Mouse (Mus musculus) lung, embryonic 16.5 days (tissue): ENCODE measurements around the gene Rnf216. TPM values are rescaled to one million over a fixed set of nuclear protein-coding genes. Genes with fewer than 3 reads are reported as not detected.

Experiments used
- ATAC-seq: fragments of 200-750 bp; cut with Nextera tagmentation; 2 replicates; pipeline ENCODE4 v1.8.0; 2017; ENCODE audit warnings: low read depth, mild to moderate bottlenecking, moderate library complexity
- H3K27ac ChIP-seq: fragments of 300-500 bp; sonication (generic); 2 replicates; pipeline ENCODE4 v1.5.1; 2014; ENCODE audit warnings: mild to moderate bottlenecking, control low read depth, low read length
- H3K27me3 ChIP-seq: fragments of 300-500 bp; sonication (generic); 2 replicates; pipeline ENCODE4 v1.6.1; 2014; ENCODE audit warnings: low read depth, low read length, mixed read lengths; ENCODE audit not compliant: control insufficient read depth, insufficient read depth
- H3K36me3 ChIP-seq: fragments of 300-500 bp; sonication (generic); 2 replicates; pipeline ENCODE4 v1.6.1; 2014; ENCODE audit warnings: low read length; ENCODE audit not compliant: control insufficient read depth, insufficient read depth
- H3K4me1 ChIP-seq: fragments of 300-500 bp; sonication (generic); replicated peaks from 2 replicates; pipeline ENCODE4 v1.6.1; 2014; ENCODE audit warnings: low read length, mixed read lengths; ENCODE audit not compliant: control insufficient read depth, insufficient read depth
- H3K4me2 ChIP-seq: fragments of 300-500 bp; sonication (generic); 2 replicates; pipeline ENCODE4 v1.6.1; 2014; ENCODE audit warnings: low read depth, low read length, control low read depth
- H3K4me3 ChIP-seq: fragments of 300-500 bp; sonication (generic); 2 replicates; pipeline ENCODE4 v1.5.1; 2014; ENCODE audit warnings: mild to moderate bottlenecking, low read length, control low read depth
- H3K9ac ChIP-seq: fragments of 300-500 bp; sonication (generic); 2 replicates; pipeline ENCODE4 v1.6.1; 2014; ENCODE audit warnings: low read length, control low read depth
- H3K9me3 ChIP-seq: fragments of 300-500 bp; sonication (generic); 2 replicates; pipeline ENCODE4 v1.6.1; 2016; ENCODE audit warnings: low read length; ENCODE audit not compliant: control insufficient read depth
- WGBS: fragments of 180-500 bp; shearing (Covaris S2); extraction: QIAGEN DNeasy Blood & Tissue Kit; methylation state at CpG from one replicate; pipeline ENCODE4 v1.1.7; 2014; 5-methylcytosine and 5-hydroxymethylcytosine counted together
- polyA plus RNA-seq: library from polyadenylated mRNA; unstranded; fragments of >200 nt; fragmentation: Nextera tagmentation; extraction: Ambion mirVana; gene quantifications from 2 replicates; pipeline ENCODE4 v1.2.1, GENCODE M21; 2015

The Rnf216 gene
- polyA plus RNA-seq, 1 experiment from 2014 or later, result 35.9 TPM

DNA sequence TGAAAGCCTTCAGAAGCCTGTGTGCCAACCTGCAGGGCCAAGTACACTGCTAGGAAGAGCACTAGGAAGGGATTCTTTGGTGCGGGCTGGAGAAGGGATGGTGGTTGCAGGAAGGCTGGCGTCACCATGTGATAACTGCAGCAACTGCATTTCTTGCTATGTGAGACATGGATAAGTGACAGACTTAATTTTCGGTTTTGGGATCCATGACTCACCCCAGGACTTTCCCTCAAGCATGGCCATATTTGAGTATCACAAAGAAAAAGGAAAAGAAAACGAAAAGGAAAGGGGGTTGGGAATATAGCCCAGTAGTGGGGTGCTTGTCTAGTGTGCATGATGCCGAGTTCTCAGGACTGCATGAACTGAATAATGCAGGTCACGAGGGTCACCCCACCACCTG lies 60.9 kb downstream of the Rnf216 start:
- ATAC-seq, result no peak

GRCm38 (mm10) chr5:143050273-143050672 lies 62.5 kb downstream of the Rnf216 start:
- ATAC-seq, result no peak
- no peaks in the 10 kb centered on the region for H3K9me3 ChIP-seq
- no peak overlapping the region for H3K4me3 ChIP-seq
- H3K36me3 ChIP-seq, result peaks cover 2% of the 10 kb centered on the region; the same call in 1 of the 2 replicates
- H3K4me1 ChIP-seq, result peaks cover 23% of the 10 kb centered on the region
- no peaks in the 10 kb centered on the region for H3K27me3 ChIP-seq
- WGBS, result 65% methylated on average over 5 of the region's 5 CpGs
- H3K9ac ChIP-seq, result 0 out of 2 replicates have a peak overlapping the region, but pooled peaks have one; percentile 8
- no peak overlapping the region for H3K4me2 ChIP-seq
- H3K27ac ChIP-seq, result peak overlapping the region; percentile 58

More for the DNA sequence above, 60.9 kb downstream of the Rnf216 start:
- Histone ChIP-seq H3K36me3 (peaks cover 2% of the 10 kb centered on the region; the same call in 1 of the 2 replicates), H3K27me3 (no peaks in the 10 kb centered on the region), H3K27ac (no peak overlapping the region), H3K9me3 (no peaks in the 10 kb centered on the region), H3K9ac (no peak overlapping the region), H3K4me3 (no peak overlapping the region), H3K4me2 (no peak overlapping the region), H3K4me1 (peaks cover 28% of the 10 kb centered on the region)
- WGBS, result 83% methylated on average over 6 of the region's 6 CpGs

DNA sequence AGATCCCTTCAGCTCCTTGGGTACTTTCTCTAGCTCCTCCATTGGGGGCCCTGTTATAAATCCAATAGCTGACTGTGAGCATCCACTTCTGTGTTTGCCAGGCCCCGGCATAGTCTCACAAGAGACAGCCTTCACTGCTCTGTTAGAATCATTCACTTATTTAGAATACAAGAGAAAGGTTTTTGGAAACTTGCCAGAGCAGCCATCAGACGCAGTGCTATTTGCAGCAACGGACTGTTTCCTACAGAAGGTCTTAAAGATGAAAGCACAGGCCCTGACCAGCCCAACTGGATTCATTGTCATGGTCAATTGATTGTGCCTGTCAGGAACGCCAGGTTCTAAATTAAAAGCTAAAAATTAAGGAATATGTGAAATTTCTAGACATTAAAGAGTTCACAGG lies 63.0 kb downstream of the Rnf216 start:
- ATAC-seq, result no peak; the same call in 1 of the 2 replicates
- WGBS, result 31% methylated on average over 4 of the region's 4 CpGs
- no peak overlapping the region for H3K4me3 ChIP-seq
- peaks cover 23% of the 10 kb centered on the region for H3K4me1 ChIP-seq
- no peak overlapping the region for H3K4me2 ChIP-seq
- peaks cover 2% of the 10 kb centered on the region; the same call in 1 of the 2 replicates for H3K36me3 ChIP-seq
- H3K27me3 ChIP-seq, result no peaks in the 10 kb centered on the region
- peak overlapping the region; percentile 58 for H3K27ac ChIP-seq
- no peaks in the 10 kb centered on the region for H3K9me3 ChIP-seq
- H3K9ac ChIP-seq, result no peak overlapping the region

- H3K4me1 ChIP-seq, result peaks cover 23% of the 10 kb centered on the region
- no peaks in the 10 kb centered on the region for H3K27me3 ChIP-seq
- ATAC-seq, result no peak
- H3K27ac ChIP-seq, result peak overlapping the region; percentile 91
- 0 out of 2 replicates have a peak overlapping the region, but pooled peaks have one; percentile 1 for H3K9ac ChIP-seq
- peaks cover 2% of the 10 kb centered on the region; the same call in 1 of the 2 replicates for H3K36me3 ChIP-seq
- H3K4me2 ChIP-seq, result no peak overlapping the region
- H3K9me3 ChIP-seq, result no peaks in the 10 kb centered on the region
- WGBS, result 67% methylated on average over 1 of the region's 1 CpGs
- H3K4me3 ChIP-seq, result no peak overlapping the region
Measured at GRCm38 (mm10) chr5:143049013-143049385, 63.8 kb downstream of the Rnf216 start.

DNA sequence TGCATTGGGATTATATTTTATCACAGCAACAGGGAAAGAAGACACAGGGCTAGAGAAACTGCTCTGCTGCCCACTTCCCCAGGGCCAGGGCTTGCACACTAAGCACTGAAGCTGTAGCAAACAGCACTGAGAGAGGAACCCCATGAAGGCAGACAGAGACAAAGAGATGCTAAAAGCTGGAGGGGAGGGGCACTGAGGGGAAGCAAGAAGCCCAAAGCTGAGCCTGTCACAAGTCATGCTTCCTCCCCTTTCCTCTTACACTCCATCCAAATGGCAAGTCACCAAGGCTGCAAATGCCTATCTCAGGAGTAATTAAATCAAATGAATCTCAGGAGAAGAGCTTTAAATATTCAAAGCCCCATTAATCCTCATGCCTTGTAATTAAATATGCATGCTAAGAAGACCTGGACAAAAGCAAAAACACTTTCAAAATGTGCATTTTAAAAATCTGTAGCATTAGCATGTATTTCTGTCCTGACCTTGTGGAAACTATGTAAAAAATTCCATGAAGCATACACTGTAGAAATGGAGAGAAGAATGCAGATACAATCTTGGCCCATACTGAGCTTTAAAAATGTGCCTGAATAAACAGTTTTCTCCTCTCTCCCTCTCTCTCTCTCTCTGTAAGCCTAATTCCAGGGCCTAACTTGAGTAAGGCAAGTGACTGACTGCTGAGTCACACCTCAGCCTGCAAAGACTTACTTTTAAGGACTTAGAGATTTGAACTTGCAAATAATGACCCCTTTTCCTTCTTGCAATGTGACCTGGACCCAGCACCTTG lies 64.4 kb downstream of the Rnf216 start:
- no peak overlapping the region for H3K4me2 ChIP-seq
- H3K27me3 ChIP-seq, result no peaks in the 10 kb centered on the region
- peak overlapping the region; percentile 91 for H3K27ac ChIP-seq
- H3K4me3 ChIP-seq, result no peak overlapping the region
- no peaks in the 10 kb centered on the region for H3K9me3 ChIP-seq
- peak; percentile 76 for ATAC-seq
- H3K36me3 ChIP-seq, result peaks cover 2% of the 10 kb centered on the region; the same call in 1 of the 2 replicates
- H3K9ac ChIP-seq, result peak overlapping the region; percentile 1; the same call in 1 of the 2 replicates
- peaks cover 21% of the 10 kb centered on the region for H3K4me1 ChIP-seq

- H3K4me1 ChIP-seq, result peaks cover 21% of the 10 kb centered on the region
- ATAC-seq, result no peak
- H3K27me3 ChIP-seq, result no peaks in the 10 kb centered on the region
- no peak overlapping the region for H3K9ac ChIP-seq
- 81% methylated on average over 1 of the region's 1 CpGs for WGBS
- peaks cover 2% of the 10 kb centered on the region; the same call in 1 of the 2 replicates for H3K36me3 ChIP-seq
- H3K4me3 ChIP-seq, result no peak overlapping the region
- H3K9me3 ChIP-seq, result no peaks in the 10 kb centered on the region
- H3K4me2 ChIP-seq, result no peak overlapping the region
- H3K27ac ChIP-seq, result peak overlapping the region; percentile 78
Measured at GRCm38 (mm10) chr5:143047586-143047985, 65.2 kb downstream of the Rnf216 start.

DNA sequence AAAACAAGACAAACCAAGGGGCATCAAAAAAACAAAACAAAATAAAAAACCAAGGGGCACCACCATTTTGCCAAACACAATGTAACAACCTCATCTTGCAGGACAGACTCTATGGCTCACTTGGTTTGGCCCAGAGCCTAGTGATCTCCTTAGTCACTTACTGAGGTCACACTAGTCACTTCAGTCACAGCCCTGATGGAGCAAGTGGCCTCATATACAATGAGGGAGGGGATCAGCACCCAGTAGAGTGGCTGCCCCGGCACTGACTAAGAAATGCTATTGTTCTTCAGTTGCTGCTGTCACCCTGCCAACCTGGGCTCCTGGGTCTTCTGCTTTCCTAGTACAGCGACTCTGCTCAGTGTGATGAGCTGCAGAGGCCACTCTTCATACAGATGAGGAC lies 68.9 kb downstream of the Rnf216 start:
- no peaks in the 10 kb centered on the region for H3K9me3 ChIP-seq
- H3K4me2 ChIP-seq, result no peak overlapping the region
- H3K27me3 ChIP-seq, result no peaks in the 10 kb centered on the region
- no peak overlapping the region for H3K4me3 ChIP-seq
- no peak overlapping the region for H3K9ac ChIP-seq
- 39% methylated on average over 2 of the region's 2 CpGs for WGBS
- no peaks in the 10 kb centered on the region; the same call in 1 of the 2 replicates for H3K36me3 ChIP-seq
- no peak overlapping the region for H3K27ac ChIP-seq
- ATAC-seq, result peak; percentile 18; the same call in 1 of the 2 replicates
- H3K4me1 ChIP-seq, result peaks cover 6% of the 10 kb centered on the region; the same call in 1 of the 2 replicates

DNA sequence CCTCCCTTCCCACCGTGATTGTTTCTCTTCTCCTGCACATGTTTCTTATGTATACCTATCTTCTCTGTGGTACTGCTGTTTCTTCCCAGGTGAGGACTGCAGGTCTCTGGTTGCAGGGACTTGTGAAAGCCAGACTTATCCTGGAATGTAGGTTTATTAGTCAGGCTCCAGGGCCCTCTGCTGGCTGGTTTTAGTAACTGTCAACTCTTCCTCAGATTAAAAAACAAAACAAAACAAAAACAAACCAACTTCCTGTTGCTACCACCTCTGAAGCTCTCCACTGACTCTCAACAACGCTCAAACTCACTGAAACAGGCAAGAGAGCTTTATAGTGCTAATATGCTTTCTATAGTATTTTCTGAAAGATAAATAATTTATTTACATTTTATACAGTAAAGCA lies 69.5 kb downstream of the Rnf216 start:
- H3K4me3 ChIP-seq, result no peak overlapping the region
- H3K9me3 ChIP-seq, result no peaks in the 10 kb centered on the region
- H3K4me2 ChIP-seq, result no peak overlapping the region
- H3K9ac ChIP-seq, result no peak overlapping the region
- H3K4me1 ChIP-seq, result peaks cover 3% of the 10 kb centered on the region; the same call in 1 of the 2 replicates
- H3K27ac ChIP-seq, result no peak overlapping the region
- ATAC-seq, result no peak
- H3K27me3 ChIP-seq, result no peaks in the 10 kb centered on the region
- H3K36me3 ChIP-seq, result no peaks in the 10 kb centered on the region
- WGBS, result 74% methylated on average over 2 of the region's 2 CpGs

GRCm38 (mm10) chr5:143038794-143039193 lies 74.0 kb downstream of the Rnf216 start:
- Histone ChIP-seq H3K36me3 (no peaks in the 10 kb centered on the region), H3K4me2 (no peak overlapping the region), H3K27ac (no peak overlapping the region), H3K9ac (no peak overlapping the region), H3K9me3 (no peaks in the 10 kb centered on the region), H3K27me3 (no peaks in the 10 kb centered on the region), H3K4me3 (no peak overlapping the region), H3K4me1 (no peaks in the 10 kb centered on the region)
- WGBS, result 70% methylated on average over 4 of the region's 4 CpGs
- no peak for ATAC-seq
